Mouse (Mus musculus) E14TG2a.4 (cell line): Measurements from ENCODE around the gene Ang2.
"Not testable (repeated sequence)": the region's sequence is repeated elsewhere in the genome, so short reads cannot be mapped to it uniquely, and the experiment has no call there.

Experiments used
- CTCF ChIP-seq: conservative IDR thresholded peaks from 2 replicates; pipeline ENCODE4 v1.5.1; 2014; ENCODE audit warnings: low read length
- NANOG ChIP-seq: IDR thresholded peaks from 2 replicates; pipeline ENCODE4 v1.6.1; 2014; ENCODE audit warnings: borderline replicate concordance, low read length, mixed read lengths
- POU5F1 ChIP-seq: IDR thresholded peaks from 2 replicates; pipeline ENCODE4 v1.6.1; 2014; ENCODE audit warnings: low read length, borderline replicate concordance

DNA sequence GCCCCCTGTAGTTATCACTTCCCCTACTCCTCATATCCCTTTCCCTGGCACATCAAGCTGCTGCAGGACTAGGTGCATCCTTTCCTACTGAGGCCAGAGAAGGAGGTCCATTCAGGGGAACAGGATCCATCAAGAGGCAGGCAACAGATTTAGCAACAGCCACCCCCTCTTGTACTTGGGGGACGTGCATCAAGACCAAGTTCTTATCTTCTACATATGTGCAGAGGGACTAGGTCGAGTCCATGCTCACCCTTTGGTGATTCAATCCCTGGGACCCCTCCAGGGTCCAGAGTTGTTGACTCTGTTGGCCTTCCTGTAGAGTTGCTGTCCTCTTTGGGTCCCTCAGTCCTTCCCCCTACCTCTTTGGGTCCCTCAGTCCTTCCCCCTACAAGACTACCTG, 17.9 kb downstream of the Ang2 start:
- not testable (repeated sequence) for TF ChIP-seq CTCF, POU5F1, NANOG
